Mouse (Mus musculus): Measurements from ENCODE around the gene Hsf2.
"Not testable (repeated sequence)": the region's sequence is repeated elsewhere in the genome, so short reads cannot be mapped to it uniquely, and the experiment has no call there.

The Hsf2 gene

DNA sequence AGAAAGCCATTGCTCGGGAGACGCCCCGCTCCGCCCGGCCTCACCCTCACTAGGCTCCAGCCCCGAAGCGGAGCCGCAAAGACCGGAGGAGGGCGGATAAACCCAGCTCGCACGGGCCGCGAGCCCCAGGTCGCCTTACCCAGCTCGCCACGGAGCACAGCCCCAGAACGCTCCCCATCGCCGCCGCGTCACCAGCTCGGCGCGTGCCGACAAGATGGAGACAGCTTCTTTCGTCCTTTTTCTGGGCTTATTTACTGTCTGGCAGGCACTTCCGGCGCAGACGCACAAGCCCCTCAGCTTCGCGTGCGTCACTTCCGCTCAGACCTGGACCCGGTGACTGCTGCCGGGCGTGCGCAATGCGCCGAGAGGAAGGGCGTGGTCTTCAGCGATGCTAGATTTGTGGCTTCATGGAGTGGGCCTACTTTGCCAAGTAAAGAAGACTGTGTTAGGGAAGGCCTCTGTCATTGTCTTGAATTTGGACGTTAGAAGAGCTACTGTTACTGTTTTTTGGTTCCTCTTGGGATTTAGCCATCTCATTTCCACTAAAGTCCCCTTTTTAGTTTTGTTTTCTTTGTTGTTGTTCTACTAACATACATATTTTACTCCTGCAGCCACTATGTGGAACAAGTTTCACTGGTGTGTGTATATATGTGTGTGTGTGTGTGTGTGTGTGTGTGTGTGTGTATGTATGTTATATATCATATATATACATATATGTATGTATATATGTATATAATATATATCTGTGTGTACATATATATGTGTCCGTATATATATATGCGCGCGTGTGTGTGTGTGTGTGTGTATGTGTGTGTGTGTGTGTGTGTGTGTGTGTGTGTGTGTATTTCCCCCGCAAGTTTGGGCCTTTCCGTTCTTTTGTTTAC is 46.3 kb downstream of the Hsf2 start, which contains the start of gene Serinc1:
Serinc1 (minus strand) TSS at position 313 of the 884 bp plus-strand sequence.
- DNase-seq, result peak; percentile 96 to 97

DNA sequence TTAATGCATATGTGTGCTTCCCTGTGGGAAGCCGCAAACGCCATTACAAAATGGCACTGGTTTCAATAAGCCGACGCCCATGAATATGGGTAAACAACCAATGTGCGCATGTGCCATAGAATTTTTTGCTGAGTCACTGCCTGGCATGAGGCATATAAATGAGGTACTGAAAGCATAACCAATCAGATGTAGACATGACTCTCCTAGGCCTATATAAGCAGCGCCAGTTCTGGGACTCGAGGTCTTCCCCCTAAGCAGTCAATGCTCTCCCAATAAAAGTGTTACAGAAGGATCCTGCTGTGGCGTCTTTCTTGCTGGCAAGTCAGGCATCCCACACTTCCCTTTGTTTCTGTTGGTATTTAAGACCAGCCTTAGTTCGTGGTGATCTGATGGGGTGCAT is 57.7 kb downstream of the Hsf2 start:
- DNase-seq, result not testable (repeated sequence)

DNA sequence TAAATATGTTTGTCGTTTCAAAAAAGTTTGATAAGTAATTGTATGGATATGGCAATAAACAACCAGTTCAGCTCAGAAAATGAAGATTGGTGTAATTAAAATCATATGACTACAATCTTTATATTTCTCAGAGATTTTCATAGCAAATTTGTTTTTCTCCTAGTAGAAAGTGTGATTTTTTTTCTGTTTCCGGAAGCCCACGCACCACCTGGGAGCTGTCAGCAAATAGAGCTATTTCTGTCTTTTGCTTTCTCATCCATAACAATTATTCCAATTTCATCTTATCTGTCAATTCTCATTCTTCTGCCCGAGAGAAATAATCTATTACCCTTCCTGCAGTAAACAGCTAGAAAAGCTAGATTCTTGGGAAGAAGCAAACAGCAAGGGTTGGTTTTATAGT is 63.4 kb downstream of the Hsf2 start:
- no peak for DNase-seq

DNA sequence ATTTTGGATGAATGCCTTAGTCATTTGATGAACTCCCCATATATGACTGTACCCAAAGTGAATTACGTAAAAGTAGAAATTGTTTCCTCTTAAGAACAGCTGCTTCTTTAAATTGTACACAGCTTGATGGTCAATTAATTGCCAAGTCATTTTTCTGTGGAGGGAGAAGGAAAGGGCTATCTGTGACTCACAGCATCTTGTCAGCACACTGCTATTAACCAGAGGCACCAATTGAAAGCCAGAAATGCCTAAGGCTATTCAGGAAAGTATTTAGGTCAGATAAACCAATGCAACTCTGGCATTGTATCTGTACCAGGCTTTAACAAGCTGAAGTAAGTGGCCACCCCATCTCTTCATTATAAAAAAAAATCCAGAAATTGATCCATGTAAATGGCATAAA is 67.5 kb downstream of the Hsf2 start:
- no peak for DNase-seq

DNA sequence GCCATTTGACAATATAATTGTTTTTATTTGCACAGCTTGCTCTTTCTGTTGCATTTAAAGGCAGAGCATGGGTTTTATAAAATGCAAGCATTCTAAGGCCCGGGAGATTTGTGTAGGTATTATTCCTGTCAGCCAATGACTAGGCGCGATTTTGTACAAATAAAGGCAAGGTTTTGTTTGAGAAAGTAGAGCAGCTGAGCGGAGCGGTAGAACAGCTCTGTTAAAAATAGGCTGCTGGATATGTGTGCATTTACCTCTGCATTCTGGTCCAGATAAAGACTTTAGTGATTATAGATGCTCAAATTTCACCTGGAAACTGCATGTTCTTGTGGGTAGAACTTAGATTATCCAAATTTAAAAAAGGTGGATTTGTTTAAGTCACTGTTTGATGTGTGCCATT is 71.4 kb downstream of the Hsf2 start:
- DNase-seq, result no peak

Data from kidney, postnatal 4 days (tissue).